Mouse (Mus musculus): ENCODE data around the gene Rasgrf1. TPM values are rescaled to one million over a fixed set of nuclear protein-coding genes. Genes with fewer than 3 reads are reported as not detected.

The Rasgrf1 gene
- total RNA-seq, 2 experiments from 2014 or later, result 0.14 to 0.29 TPM

- no peak for DNase-seq
Observed at GRCm38 (mm10) chr9:89907941-89908340, 1.8 kb upstream of the Rasgrf1 start.

DNA sequence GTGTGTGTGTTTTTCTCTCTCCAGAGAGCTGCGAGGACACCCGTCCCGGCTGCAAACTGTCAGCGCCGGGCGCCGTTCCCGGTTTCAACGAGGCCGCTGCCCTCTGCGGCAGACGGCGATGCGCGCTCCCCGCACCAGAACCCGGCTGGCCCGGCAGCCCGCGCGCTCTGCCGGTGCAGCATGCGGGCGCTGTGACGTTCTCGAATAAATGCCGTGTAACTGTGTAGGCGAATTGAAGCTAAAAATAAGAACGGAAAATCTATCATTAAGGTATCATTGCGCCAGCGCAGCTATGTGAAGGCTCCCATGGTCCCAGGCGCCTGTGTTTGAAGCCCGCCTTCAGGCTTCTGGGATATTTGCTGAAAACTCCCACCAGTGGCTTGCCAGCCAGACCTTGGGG is 1.1 kb upstream of the Rasgrf1 start:
- no peak for DNase-seq

GRCm38 (mm10) chr9:89910011-89910400 is 298 bp downstream of the Rasgrf1 start:
- DNase-seq, result no peak

- DNase-seq, result no peak
Observed at GRCm38 (mm10) chr9:89910741-89911444, 1.2 kb downstream of the Rasgrf1 start.

DNA sequence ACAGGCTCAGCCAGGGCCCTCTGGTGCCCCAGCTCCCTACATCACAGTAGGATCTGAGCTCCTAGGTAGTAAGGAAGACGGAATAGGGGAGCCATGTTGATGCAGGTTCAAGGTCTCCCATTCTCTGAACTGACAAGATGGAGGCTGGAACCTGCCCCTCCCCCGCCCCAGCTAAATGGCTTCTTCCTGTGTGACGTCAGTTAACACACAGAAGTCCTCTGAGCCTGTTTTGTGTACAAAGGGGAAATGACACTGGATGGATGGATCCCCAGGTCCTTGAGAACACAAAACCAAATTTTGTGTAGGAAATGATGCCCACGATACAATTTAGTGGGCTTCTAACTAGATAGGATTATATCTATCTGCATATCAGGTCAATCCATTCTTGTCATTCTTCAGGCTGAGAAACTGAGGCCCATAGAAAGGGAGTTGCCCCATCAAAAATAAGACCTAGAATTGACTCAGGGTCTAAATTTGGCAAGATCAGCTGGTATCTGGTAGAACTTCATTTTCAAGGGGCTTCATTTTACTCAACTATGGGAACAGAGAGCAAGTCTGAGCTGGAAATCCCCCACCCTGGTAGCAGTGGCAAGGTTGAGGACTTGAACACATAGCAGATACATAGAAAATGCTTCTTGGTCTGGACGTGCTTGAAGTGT is 2.3 kb downstream of the Rasgrf1 start:
- no peak for DNase-seq

- DNase-seq, result no peak
Observed at GRCm38 (mm10) chr9:89913135-89913534, 3.4 kb downstream of the Rasgrf1 start.

DNA sequence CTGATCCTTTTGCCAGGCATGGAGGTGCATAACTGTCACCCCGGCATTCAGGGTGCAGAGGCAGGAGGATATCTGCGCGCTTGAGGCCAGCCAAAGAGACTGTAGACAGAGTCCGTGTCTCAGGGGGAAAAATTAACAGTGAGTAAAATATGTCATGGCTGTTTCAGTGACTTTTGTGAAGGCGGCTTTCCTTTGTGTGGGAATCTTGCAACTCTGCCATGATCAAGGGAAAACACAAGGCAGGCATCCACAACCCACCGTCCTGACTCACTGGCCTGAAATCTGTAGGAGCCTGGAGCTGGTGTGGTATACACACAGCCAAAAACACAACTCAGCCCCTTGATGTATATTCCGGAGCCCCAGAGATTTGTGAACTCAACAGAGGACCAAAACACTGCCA is 6.8 kb downstream of the Rasgrf1 start:
- no peak for DNase-seq

GRCm38 (mm10) chr9:89917431-89917830 is 7.7 kb downstream of the Rasgrf1 start:
- no peak for DNase-seq

DNA sequence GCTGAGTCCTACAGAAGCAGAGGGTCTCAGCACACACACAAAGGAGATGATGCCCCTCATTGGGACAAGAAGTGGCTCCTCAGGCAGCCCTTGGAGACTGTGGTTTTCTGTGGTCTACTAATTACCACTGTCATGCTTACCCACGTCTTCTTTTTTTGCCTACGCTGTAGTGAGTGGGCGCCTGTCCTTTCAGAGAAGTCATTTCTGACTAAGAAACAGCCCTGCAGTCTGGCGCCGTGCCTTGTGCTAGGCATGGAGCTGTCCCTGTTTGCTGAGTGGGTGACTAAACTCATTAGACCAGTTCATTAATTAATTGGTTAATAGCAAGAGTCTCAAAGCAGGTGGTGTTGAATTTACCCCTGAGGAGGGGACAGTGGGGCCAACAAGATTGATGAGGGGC is 9.1 kb downstream of the Rasgrf1 start:
- no peak for DNase-seq

DNA sequence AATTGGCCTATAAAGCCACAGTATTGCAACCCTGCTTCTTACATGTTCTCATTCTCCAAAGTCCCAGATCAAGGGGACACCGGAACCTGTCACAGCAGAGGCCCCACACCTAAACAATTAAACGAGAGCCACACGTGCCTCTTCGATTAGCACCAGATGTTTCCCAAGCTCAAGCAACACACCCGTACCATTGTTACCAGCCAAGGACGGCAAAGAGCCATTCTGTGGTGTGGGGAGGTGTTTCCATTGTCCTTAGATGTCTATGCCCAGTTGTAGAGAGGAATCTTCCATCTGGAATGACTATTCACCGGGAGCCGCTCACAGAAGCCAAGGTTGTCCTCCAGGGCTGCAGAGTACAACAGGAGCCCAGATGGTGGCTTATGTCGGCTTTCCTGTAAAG is 11.4 kb downstream of the Rasgrf1 start:
- no peak for DNase-seq

DNA sequence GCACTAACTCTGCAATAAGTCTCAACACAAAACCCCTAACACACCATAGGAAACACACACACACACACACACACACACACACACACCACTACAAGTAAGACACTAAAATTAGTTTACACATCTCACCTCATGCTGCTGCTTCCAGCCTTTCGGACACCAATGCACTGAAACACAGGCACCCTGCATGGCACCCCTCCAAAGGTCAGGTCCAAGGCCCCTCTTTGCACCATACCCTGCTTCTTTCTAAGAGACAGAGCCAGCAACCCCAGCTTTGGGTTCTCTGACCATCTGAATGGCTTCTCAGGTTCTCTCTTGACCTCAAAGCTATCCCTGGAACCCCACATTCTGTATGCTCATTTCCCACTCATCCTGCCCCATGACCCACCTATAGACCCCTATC is 13.0 kb downstream of the Rasgrf1 start:
- no peak for DNase-seq

DNA sequence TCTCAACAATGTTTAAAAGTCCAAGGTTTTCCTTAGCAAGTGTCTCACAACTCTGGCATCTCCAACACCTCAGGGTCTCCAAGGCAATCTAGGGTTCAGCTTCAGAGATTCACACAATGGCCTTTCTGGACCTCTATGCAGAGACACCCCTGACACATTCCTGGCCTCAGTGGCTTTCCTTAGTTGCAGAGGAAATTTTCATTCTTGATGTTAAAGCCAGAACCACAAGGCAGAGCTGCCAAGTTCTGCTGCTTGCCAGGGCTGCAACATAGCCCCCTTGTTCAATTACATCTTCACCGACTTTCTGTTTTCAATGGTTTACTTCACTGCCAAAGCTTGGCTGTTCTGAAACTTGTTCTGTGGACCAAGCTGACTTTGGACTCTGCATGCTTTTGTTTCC is 15.1 kb downstream of the Rasgrf1 start:
- no peak for DNase-seq

- no peak for DNase-seq
Observed at GRCm38 (mm10) chr9:89928497-89928896, 18.8 kb downstream of the Rasgrf1 start.

GRCm38 (mm10) chr9:89940428-89940827 is 30.7 kb downstream of the Rasgrf1 start:
- DNase-seq, result no peak

- no peak for DNase-seq
Observed at GRCm38 (mm10) chr9:89946830-89947229, 37.1 kb downstream of the Rasgrf1 start.

DNA sequence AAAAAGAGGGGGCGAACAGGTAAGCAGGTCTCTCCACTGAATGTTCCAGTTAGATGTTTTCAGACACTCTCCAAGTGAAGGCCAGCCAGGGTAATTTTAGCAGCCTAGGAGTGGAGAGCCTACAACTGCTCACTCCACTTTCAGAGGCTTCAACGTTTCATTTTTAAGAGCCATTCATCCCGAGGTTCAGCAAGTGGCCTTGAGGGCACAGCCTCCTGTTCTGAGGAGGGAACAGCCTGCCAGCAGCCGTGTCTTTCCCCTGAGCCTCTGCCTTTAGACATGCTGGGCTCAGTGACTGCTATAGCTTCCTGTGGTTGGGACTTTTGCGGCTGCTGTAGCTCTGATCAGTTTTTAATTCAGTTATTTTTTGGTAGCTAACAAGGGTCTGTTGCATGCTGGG is 38.9 kb downstream of the Rasgrf1 start:
- DNase-seq, result no peak

DNA sequence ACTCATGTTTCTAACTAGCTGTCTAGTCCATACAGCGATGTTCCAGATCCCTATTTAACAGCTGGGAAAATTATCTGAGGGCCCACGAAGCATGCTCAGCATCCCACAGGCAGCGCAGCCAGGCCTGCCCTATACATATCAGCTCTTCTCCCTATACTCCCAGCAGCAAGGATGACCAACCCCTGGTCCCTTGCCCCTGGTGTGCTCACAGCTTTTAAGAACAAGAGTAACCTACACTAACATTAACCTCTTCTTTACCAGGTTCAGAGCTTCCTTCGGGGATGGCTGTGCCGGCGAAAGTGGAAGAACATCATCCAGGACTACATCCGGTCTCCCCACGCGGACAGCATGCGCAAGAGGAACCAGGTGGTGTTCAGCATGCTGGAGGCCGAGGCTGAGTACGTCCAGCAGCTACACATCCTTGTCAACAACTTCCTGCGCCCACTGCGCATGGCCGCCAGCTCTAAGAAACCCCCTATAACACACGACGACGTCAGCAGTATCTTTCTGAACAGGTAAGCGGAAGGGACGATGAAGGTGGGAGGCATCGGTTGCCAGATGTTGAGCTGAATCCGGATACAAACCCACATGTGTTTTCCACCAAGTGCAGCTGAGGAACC is 44.0 kb downstream of the Rasgrf1 start:
- DNase-seq, result no peak

- no peak for DNase-seq
Observed at GRCm38 (mm10) chr9:89954860-89955479, 45.3 kb downstream of the Rasgrf1 start.

- DNase-seq, result no peak
Observed at GRCm38 (mm10) chr9:89958959-89959358, 49.3 kb downstream of the Rasgrf1 start.

DNA sequence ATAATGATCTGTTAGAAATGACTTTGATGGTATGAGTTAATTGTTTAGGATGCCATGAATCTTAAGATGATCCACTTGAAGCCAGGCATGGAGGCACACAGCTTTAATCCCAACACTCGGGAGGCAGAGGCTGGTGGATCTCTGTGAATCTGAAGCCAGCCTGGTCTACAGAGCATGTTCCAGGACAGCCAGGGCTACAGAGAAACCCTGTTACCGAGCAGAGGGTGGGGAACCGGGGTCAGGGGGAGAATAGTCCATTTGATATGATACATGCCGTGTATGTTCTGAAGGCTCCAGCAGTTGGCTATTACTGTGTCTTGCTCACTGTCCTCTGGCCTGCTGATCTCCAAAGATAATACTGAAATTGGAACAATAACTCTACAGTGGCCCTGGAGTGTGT is 54.4 kb downstream of the Rasgrf1 start:
- DNase-seq, result no peak

- DNase-seq, result no peak
Observed at GRCm38 (mm10) chr9:89967716-89968115, 58.0 kb downstream of the Rasgrf1 start.

DNA sequence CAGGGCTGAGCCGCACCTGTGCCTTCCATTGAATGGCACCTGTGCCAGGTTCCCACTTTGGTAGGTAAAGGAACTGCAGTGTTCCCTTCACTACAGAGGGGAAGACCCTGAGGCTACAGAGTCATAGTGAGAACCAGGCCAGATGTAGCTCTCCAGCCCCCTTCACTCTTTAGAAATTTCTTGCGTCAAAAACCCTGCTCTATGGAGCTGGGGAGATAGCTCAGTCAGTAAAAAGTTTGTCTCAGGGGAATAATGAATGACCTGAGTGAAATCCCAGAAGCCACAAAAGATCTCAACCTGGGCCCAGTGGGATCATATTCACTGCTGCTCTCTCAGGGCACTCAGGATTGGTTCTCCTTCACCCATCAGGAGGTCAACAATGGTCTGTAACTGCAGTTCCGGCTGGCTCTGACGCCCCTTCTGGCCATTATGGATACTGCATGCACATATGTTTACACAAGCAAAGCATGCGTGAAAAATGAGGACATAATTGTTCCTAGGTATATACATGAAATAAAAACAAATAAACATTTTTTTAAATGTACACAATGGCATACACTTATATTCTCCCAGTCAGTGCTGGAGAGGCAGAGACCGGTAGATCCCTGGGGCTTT is 59.2 kb downstream of the Rasgrf1 start:
- DNase-seq, result no peak

- no peak for DNase-seq
Observed at GRCm38 (mm10) chr9:89970271-89970670, 60.6 kb downstream of the Rasgrf1 start.
